Mouse (Mus musculus): ENCODE measurements around the gene Elovl2. TPM values are rescaled to one million over a fixed set of nuclear protein-coding genes. Genes with fewer than 3 reads are reported as not detected.
"Not testable (repeated sequence)": the region's sequence is repeated elsewhere in the genome, so short reads cannot be mapped to it uniquely, and the experiment has no call there.

The Elovl2 gene
- total RNA-seq, 2 experiments from 2014 or later: 0.49 to 1.2 TPM

DNA sequence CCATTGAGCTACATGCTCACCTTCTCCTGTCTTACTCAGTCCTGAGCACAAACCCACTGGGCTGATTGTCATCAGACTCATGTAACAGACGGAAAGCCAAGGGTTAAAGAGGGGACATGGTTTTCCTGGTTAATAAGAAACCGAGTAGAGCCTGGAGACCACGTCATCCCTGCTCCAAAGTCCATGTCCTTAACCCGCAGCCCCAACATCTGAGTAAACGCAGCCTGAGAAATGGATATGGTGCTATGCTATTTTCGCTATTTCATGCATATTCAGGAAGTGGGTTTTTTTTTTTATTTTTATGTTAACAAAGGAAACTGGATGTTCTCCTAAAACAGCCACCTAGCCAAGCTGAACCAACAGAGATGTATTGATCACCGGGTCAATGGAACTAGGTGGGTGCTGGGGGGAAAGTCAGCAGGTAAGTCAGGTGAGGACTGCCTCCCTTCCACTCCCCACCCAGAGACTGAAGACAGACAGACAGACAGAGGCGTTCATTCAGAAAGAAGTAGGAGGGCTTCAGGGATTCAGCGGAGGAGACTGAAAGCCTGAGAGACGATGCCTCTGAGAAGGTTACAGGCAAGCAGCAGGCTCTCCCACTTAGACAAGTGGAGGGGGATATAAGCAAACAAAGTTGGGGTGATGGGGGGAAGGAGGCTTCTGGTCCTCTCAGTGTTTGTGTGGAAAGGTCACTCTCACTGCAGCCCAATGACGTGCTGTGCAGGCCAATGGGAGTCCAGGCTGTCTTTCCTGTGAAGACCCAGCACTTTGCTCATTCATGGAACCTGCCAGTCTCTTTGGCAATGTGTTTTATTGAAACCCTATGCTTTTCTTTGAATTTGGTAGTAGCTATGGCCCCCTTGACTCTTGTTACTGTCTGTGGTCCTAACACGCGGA is 15.9 kb upstream of the Elovl2 start:
- DNase-seq (ENCODE audit: low spot score in 2 of 2): no peak

DNA sequence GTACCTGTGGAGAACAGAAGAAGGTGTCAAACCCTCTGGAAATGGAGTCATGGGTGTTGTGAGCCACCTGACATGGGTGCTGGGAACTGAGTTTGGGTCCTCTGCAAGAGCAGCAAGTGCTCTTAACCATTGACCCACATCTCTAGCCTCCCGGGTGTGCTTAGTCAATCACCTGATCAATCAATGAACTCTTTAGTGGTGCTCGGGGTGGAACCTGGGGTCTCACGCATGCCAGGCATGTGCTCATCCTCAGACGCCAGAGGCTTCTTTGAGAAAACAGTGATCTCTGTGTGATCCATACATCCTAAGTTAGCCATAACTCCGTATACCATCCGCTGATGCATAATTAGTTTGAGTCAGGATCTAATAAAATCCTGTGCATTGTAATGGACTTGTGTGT is 15.0 kb upstream of the Elovl2 start:
- DNase-seq (ENCODE audit: low spot score in 2 of 2): no peak

DNA sequence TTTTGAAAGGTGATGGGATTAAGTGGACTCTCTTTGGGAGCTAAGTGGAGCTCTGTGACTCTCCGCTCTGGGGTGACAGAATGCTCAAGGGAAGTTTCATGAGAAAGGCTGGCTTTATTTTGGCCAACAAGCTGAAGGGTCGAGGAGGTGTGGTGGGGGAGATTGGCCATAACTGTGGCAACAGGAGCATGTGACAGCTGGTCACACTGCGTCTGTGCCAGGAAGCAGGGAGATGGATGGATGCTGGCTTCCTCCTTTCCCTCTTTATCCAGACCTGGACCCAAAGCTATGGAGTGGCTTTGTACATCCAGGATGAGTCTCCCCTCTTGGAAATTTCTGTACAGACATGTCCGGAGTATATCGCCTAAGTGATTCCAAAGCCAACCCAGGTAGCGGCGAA is 13.0 kb upstream of the Elovl2 start:
- no peak for DNase-seq (ENCODE audit: low spot score in 2 of 2)

DNA sequence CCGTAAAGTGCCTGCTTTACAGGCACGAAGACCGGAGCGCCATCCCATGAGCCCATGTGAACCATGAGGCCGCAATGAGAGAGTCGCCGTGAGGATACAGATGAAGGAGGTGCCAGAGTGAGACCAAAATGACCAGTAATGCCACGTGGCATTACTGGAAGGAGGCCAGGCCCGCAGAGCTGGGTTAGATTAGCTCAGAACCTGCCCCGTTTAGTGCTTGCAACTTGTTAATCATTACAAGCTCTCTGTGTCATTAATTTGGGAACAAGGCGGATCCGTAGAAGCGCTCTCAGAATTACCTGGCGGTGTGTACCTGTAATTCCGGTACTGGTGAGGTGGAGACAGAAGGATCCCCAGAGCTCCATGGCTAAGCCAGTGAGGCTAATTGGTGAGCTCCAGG is 12.0 kb upstream of the Elovl2 start:
- no peak for DNase-seq (ENCODE audit: low spot score in 2 of 2)

DNA sequence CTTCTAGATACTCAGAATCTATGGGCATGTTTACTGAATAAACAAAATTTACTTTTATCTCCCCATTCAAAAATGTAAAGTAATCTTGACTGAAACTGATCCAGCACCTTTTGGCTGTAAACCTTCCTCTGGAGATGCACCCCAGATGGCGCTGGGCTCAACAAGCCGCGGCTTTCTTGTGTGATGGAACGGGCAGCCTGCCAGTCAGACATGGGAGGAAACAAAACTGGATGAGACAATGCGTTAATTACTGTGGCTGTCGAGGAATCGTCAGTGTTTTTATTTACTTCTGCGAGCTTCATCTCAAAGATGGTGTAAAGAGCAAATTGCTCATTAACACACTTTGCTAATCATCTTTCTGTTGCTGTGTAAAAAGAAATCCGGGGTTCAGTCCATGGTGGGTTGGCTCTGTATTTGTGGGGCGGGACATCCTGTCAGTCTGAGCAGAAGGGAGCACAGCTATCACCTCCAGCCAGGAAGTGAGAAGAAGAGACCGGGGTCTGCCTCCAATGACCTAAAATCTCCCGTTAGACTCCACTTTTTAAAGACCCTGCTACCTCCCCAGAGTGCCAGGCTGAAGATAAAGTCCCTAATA is 11.3 kb upstream of the Elovl2 start:
- no peak for DNase-seq (ENCODE audit: low spot score in 2 of 2)

DNA sequence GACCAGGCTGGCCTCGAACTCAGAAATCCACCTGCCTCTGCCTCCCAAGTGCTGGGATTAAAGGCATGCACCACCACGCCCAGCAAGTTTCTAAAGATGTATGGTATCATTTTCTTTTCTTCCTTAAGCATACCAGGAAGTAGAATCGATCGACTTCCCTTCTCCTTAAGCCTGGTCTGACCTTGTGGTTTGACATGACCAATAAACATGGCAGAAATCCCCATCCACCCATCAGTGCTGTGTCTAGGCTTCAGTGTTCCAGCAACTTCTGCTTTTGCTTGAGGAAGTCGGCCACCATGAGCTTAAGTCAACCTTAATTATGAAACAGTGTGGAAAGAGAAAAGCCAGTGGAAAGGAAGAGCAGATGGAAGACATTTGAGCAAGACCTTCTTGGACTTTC is 10.1 kb upstream of the Elovl2 start:
- no peak for DNase-seq (ENCODE audit: low spot score in 2 of 2)

DNA sequence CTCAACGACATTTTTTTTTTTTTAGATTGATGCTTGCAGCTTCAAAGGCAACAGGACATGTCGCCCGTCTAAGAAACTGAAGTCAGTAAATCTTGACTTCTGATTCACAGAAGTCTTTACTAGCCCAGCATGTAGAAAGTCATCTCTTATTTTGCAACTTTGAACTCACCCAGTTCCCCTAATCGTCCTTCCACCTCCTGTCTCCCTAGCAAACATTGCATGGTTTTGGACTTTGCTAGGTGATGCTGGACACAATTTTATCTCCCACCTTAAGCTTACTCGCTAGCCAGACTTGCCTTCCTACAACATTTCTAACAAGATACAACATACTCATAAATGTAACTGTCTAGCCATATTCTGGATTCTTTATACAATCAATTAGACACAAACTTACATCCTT is 7.9 kb upstream of the Elovl2 start:
- no peak for DNase-seq (ENCODE audit: low spot score in 2 of 2)

DNA sequence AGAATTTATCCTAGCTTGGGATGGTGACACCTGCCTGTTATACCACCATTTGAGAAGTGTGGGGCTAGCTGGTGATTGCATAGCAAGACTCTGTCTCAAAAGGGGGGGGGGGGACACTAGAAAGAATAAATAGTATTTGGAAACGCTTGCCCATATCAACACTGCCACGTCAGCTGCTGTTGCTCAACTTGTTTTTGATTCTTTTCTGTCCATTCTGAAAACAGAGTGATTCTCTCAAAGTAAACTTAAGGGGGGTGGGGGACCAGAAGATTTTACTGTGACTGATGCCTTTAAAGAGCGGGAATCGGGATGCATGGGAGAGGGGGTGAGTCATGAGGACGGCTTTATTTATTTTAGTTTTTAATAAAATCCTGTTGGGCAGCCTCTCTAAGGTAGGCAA is 6.3 kb upstream of the Elovl2 start:
- no peak for DNase-seq (ENCODE audit: low spot score in 2 of 2)

DNA sequence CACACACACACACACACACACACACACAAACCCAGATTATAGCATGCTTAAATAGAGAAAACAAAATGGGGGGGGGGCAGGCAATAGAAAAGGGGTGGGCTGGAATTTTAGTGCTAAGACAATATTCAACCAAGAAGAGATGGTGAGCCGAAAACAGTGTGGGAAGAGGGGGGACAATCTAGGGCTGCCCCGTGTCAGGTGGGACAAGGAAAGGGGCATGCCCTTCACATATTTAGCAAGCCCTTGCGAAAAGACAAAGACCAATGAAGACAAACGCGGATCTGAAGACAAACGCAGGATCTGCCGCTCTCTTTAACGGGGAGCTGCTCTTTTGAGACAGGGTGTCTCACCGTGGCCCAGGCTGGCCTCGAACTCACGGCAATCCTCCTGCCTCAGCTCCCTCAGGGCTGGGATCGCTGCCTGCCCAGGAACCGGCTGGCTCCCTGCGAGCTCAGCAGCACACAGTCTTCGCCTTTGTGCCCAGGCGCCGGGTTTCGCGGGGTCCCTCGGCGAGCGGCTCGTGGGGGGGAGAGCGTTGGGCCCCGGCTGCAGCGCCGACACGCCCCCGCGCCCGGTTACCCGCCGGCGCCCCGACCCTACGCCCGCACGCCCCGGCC is 410 bp downstream of the Elovl2 start:
- no peak for DNase-seq (ENCODE audit: low spot score in 2 of 2)

DNA sequence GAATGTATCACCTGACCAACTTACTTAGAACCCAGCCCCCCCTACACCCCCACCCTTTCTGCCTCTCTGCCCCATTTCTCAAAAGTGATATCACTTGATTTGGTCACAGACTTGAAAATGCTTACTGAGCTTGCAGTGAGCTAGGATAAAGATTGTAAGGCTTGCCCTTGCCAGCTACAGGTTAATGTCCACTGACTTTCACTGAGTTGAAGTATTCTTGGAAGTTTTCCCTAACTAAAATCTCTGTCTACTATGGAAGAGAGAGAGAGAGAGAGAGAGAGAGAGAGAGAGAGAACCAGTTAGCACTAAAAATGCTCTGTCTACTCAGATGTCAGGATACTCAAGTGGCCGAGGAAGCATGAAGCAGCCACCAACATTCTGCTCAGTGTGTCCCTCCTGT is 1.1 kb downstream of the Elovl2 start:
- no peak for DNase-seq (ENCODE audit: low spot score in 2 of 2)

DNA sequence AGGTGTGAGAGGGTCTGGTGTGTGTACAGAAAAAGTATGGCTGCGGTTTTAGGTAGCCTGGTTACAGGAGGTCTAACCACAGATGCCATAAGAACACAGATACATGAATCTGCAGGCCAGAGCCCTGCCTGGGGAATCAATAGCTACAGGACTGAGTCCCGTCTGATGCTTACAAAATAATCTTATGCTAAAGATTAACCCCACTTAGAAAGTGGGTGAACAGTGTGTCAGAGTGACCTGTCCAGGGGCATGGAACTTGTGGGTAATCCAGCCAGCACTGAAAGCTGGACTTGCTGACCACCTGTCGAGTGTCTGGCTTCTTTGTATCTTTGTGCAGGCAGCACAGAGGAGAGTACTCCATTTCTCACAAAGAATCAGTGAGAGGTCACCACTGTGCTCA is 4.0 kb downstream of the Elovl2 start:
- no peak for DNase-seq (ENCODE audit: low spot score in 2 of 2)

DNA sequence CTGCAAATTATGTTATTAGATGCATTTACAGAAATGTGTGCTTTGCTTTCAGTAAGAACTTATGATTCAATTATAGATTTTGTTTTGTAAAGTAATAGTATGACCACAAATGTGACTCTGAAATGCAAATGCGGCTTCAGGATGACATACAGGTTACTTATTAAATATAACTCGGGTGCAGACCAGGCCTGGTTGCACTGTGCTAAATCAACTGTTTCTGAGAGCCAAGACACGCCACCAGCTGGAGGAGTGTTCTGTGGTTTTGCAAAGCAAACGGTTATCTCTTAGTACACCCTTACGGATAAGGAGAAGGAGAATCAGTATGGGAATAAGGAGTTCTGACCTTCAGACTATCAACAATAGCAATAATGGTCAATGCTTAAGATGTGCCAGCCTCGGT is 4.5 kb downstream of the Elovl2 start:
- no peak for DNase-seq (ENCODE audit: low spot score in 2 of 2)

DNA sequence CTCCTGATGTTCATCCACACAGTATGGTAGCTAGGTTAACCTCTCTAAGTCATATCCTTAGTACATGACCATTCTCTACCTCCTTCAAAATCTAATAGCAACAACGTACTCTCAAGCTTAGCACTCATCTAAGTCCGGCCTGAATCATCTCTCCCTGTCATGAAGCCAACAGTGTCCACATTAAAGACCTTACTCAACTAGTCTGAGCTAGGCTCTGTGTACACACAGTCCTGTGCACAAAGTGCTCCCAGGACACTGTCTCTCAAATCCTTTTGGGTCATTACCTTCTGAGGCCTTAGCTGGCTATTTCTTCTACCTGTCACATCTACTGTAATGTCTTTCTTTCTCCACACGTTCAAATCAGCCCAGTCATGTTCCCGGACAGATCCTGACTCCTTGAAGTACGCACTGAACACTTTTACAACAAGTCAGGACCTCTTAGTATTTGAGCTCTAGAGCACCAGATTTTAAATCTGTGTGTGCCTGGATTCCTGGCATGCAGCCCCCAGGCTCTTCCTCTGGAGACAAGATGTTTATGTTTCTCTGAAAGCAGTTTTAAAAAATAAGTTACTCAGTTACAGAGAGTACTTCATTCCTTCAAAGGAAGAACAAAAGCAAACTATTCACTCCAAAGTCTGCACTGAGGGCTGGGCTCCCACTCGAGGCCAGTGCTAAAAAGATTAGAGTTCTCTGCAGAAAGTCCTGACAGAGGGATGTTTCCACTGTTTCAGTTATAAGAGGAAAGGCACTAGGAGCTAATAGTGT is 7.5 kb downstream of the Elovl2 start:
- no peak for DNase-seq (ENCODE audit: low spot score in 2 of 2)

DNA sequence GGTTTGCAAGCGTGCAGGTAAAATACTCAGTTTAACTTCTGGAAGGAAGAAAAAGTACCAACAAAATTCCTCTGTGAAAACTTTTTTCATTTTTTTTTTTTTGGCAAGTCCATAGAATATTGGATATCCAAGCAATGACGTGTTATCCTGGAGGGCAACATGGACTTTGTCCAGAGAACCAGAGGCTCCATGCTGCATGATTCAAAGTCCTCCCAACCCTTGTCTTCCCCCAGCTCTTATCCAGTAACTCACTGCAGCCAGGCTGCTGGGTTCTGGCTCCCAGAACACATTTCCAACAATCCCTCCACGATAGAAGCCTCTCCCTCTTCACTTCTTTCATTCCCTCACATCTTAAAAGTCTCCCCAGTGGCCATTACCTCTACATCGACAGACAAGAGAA is 8.9 kb downstream of the Elovl2 start:
- DNase-seq (ENCODE audit: low spot score in 2 of 2): no peak

DNA sequence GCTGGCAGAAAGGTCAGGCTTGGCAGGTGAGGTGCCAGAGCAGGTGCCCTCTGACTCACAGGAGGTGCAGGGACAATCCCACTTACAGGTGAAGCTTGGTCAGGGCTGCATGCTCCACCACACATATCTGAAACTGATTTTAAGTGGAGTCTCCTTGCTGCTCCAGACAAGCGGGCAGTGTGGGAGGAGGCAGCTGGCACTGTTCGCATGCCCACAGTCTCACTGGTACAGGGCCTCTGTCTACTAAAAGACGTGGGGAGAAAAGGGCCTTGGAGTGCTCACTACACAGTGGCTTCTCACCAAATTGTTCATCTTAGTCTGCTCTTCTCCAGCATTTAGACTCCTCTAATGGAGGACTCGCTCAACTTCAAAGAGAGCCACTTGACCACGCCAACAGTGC is 14.0 kb downstream of the Elovl2 start:
- no peak for DNase-seq (ENCODE audit: low spot score in 2 of 2)

DNA sequence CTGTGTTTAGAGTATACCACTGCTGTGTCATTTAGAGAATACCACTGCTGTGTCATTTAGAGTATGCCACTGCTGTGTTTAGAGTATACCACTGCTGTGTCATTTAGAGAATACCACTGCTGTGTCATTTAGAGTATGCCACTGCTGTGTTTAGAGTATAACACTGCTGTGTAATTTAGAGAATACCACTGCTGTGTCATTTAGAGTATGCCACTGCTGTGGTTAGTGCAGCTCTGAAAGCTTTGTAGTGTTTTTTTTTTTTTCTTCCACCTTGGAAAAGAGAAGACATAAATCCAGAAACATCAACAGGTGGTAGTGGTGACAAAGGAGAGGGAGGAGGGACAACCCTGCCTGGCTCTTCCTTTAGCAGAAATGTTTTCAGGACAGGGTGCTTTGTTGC is 14.6 kb downstream of the Elovl2 start:
- DNase-seq (ENCODE audit: low spot score in 2 of 2): not testable (repeated sequence)

DNA sequence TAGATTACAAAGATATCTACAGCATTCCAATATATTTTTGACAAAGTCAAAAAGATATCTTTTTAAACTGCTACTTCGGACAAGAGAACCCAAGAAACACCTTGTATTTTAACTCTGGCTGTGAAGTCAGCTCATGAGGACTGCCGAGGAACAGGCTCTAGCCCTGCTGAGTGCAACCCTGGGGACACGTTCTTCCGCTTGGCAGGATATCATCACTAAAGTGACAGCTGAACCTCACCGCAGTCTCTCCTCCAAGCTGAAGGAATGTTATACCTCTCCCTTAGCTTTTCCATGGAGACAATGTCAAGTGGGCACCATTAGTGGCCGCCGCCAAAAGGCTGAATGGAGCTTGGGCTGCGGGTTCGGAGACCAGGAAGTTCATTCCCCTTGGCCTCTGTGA is 16.5 kb downstream of the Elovl2 start:
- DNase-seq (ENCODE audit: low spot score in 2 of 2): no peak

DNA sequence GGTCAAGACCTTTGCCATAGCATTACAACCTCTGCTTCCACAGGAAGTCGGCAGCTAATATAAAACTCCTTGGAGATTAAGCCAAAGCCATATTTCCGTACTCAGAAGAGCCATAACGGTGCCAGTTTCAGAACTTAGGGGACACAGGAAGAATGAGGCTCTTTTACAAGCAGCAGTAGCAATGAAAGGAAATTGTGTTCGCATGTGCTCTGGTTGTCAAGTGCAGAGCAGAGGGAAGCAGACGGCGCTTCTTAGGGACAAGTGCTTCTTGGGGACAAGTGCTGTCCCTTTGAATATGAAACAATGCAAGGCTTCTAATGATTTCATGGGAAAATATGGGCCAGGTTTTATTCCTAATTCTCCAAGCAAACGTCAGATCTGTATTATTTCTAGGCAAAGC is 16.9 kb downstream of the Elovl2 start:
- no peak for DNase-seq (ENCODE audit: low spot score in 2 of 2)

DNA sequence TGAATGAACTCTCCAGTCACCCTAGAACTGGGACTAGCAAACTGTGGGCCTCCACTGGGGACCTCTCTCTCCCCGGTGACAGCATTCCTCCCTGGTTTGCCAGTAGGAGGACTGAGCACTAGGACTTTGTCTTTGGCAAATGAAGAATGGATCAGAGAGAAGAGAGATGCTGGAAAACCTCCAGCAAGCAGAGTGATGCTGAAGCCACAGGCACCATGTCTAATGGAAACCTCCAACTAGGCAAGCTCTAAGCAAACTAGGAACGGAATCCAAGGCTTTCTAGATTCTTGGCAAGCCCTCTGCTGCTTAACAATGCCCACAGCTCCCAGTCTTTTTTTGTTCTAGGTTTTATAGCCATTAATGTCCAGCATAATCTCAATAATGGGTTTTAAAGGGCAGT is 19.3 kb downstream of the Elovl2 start:
- DNase-seq (ENCODE audit: low spot score in 2 of 2): no peak

DNA sequence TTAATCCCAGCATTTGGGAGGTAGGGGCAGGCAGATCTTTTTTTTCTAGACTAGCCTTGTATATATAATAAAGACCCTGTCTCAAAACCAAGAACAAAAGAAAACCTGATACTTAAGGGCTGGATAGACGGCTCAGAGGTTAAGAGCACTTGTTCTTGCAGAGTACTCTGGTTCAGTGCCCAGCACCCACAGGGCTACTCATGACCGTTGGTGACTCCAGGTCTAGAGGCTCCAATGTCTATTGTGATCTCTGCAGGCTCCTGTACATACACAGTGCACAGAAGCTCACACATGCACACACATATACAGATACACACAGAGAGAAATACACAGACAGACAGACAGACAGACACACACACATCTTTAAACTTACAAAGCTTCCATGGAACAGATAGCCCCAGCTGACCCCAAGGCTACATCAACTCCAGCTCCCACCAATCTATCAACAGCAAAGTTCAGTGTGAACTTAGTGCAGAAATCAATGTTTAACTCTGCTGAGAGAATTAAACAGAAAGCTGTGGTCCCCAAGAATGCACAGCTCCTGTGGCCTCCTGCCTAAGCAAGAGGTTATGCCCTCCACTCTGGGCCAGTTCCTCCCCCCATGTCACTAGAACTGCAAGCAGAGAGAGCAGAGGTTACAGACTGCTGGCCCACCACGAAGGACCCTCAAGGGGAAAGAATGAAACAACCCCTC is 24.4 kb downstream of the Elovl2 start:
- no peak for DNase-seq (ENCODE audit: low spot score in 2 of 2)

DNA sequence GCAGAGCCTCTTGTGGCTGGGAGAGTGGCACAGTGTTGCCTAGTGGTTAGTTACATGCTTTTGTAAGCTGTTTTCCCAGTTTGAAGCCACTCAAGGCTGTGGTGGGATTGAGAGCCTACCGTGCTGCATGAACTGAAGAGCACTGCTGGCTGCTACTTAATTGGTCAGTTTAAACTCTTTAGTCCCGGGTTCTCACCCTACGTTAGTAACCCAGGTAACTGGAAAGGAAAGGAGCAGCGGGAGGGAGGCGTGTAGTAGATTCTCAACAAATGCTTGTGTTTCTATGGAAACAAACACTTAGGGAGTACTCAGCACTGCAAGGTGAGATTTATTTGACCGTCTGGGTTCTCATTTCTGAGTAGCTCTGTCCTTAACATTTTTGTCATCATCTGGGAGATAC is 32.3 kb downstream of the Elovl2 start:
- DNase-seq (ENCODE audit: low spot score in 2 of 2): no peak
